Mouse (Mus musculus): ENCODE data around the gene Gm4307.
"Not testable (repeated sequence)": the region's sequence is repeated elsewhere in the genome, so short reads cannot be mapped to it uniquely, and the experiment has no call there.

Gene Gm4307

GRCm38 (mm10) chr10:100361038-100361437 lies at the start of gene Gm4307:
Gene Gm4307 (plus strand): TSS chr10:100361338.
- DNase-seq: not testable (repeated sequence)

DNA sequence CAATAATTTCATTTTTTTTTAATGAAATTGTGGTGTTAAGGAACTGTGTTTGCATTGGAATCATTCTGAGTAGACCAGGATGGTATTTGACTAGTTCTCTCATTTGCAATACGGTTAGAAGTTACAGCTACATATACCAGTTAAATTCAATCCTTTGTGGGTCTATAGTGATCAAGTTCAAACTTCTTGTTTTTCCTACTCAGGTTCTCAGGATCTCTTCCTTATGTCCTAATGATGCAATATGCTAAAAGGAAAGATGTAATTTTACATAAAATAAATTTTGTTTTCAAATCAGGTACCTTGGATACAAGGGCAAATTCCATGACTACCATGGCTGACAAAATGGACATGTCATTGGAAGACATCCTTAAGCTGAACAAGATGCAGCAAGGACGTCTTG lies 25.8 kb upstream of the Gm4307 start, which contains the start of gene Gm4301:
Gene Gm4301 (plus strand): TSS at position 301 of the 400 bp plus-strand sequence.
- DNase-seq: not testable (repeated sequence)

GRCm38 (mm10) chr10:100340536-100340935 lies 20.6 kb upstream of the Gm4307 start, which contains the start of gene Gm4302:
Gene Gm4302 (plus strand): TSS chr10:100340836.
- DNase-seq: not testable (repeated sequence)

DNA sequence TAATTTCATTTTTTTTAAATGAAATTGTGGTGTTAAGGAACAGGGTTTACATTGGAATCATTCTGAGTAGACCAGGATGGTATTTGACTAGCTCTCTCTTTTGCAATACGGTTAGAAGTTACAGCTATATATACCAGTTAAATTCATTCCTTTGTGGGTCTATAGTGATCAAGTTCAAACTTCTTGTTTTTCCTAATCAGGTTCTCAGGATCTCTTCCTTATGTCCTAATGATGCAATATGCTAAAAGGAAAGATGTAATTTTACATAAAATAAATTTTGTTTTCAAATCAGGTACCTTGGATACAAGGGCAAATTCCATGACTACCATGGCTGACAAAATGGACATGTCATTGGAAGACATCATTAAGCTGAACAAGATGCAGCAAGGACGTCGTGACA lies 15.5 kb upstream of the Gm4307 start, which contains the start of gene Gm4303:
Gene Gm4303 (plus strand): TSS at position 301 of the 400 bp plus-strand sequence.
- DNase-seq: not testable (repeated sequence)

GRCm38 (mm10) chr10:100350793-100351192 lies 10.3 kb upstream of the Gm4307 start, which contains the start of gene Gm4305:
Gene Gm4305 (plus strand): TSS chr10:100351093.
- DNase-seq: not testable (repeated sequence)

- DNase-seq: peak; percentile 5
Observed at GRCm38 (mm10) chr10:100356841-100357240, 4.3 kb upstream of the Gm4307 start.

DNA sequence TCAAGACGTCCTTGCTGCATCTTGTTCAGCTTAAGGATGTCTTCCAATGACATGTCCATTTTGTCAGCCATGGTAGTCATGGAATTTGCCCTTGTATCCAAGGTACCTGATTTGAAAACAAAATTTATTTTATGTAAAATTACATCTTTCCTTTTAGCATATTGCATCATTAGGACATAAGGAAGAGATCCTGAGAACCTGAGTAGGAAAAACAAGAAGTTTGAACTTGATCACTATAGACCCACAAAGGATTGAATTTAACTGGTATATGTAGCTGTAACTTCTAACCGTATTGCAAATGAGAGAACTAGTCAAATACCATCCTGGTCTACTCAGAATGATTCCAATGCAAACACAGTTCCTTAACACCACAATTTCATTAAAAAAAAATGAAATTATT lies 21.3 kb downstream of the Gm4307 start, which contains the start of gene Gm4312:
Gene Gm4312 (minus strand): TSS at position 101 of the 400 bp plus-strand sequence.
- not testable (repeated sequence) for DNase-seq

DNA sequence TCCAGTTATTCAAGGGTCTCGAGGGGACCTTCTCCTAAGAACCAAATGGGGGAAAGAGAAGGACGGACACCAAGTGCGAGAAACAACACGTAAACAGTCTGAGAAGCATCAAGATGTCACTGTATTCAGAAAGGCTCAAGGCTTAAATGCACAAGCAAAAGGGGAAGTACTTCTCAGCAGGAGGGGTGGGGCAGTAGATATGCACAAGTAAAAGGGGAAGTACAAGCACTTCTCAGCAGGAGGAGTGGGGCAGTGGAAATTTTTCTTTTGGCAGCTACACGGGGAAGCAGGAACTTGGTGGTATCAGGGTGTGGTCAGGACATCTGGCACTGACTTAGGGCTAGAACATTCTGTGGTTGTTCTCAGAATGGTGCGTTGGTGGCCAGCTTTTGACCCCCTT lies 41.2 kb downstream of the Gm4307 start:
- DNase-seq: not testable (repeated sequence)
